In genomic region chr7:128237927-128238778, GRCm38 (mm10) we compare ENCODE assay signal across 8 mouse cellular contexts. TPM values are rescaled to one million over a fixed set of nuclear protein-coding genes. Genes with fewer than 3 reads are reported as not detected.
DNase-seq lines count a peak whose midpoint lies in the region; ATAC-seq and TF ChIP-seq lines count a peak whose summit lies in the region.

9130023H24Rik (minus strand) TSS chr7:128238031.

- peak within 1 kb of the TSS; percentile 80 for H3K9ac ChIP-seq in hindbrain, embryonic 13.5 days

- POLR2A ChIA-PET in Patski (lab: Charles Lee), result interaction anchor here (0.8 to 2.8 kb wide), 3 partner anchors 8 to 14 kb away, joined by 3 to 13 read pairs (median 3); partner anchors contain the start of gene Tgfb1i1

- in situ Hi-C loops in Patski (cut with MboI; ENCODE audit: low pct_unique_long_range_greater_than_20kb), result no loop called here

- peak within 1 kb of the TSS; percentile 70 for H3K4me3 ChIP-seq in hindbrain, embryonic 13.5 days

- peak within 1 kb of the TSS; percentile 93 for H3K4me2 ChIP-seq in hindbrain, embryonic 13.5 days

- peaks cover 29% of the 10 kb centered on the region for H3K4me1 ChIP-seq in hindbrain, embryonic 13.5 days (replicated peaks)

- ATAC-seq in Patski, result peak; percentile 88
- peak; percentile 91 for ATAC-seq in hindbrain, embryonic 13.5 days (ENCODE audit: low FRiP score)

- TF ChIP-seq CTCF in Patski (IDR thresholded peaks at IDR 0.05), result no peak

- H3K27me3 ChIP-seq in Patski, result no peaks in the 10 kb centered on the region
- no peaks in the 10 kb centered on the region for H3K27me3 ChIP-seq in hindbrain, embryonic 13.5 days

- CTCF ChIA-PET in Patski (lab: Charles Lee), result interaction anchor here (1.0 to 1.6 kb wide), 4 partner anchors 9 to 456 kb away, joined by 3 read pairs; partner anchors contain the start of gene Tgfb1i1

- peak; percentile 98 for DNase-seq in Patski (ENCODE audit: low read depth, low spot score)
- DNase-seq in cerebellum, postnatal 14 days, result peak; percentile 100
- DNase-seq in frontal cortex, postnatal 14 days (ENCODE audit: low spot score in 2 of 2), result peak; percentile 98 to 100
- peak; percentile 97 to 98 for DNase-seq in layer of hippocampus, postnatal 25 days (ENCODE audit: extremely low spot score in 1 of 2, low spot score in 1 of 2)
- peak; percentile 99 for DNase-seq in lung, postnatal 25 days (ENCODE audit: low spot score)
- peak; percentile 100 for DNase-seq in retina, embryonic 14.5 days (ENCODE audit: low spot score)
- DNase-seq in thymus, postnatal 4 days, result peak; percentile 100

- H3K27ac ChIP-seq in hindbrain, embryonic 13.5 days, result peak within 1 kb of the TSS; percentile 98

- peaks cover 34% of the 10 kb centered on the region for H3K36me3 ChIP-seq in hindbrain, embryonic 13.5 days

- no peaks in the 10 kb centered on the region for H3K9me3 ChIP-seq in hindbrain, embryonic 13.5 days

- WGBS in hindbrain, embryonic 13.5 days, result under 1% methylated on average over 72 of the region's 72 CpGs

RNA-seq across cellular contexts. Expression of gene 9130023H24Rik, which starts in this region (rescaled TPM):
- 5.4 TPM for polyA plus RNA-seq in Patski (2021)
- polyA plus RNA-seq in hindbrain, embryonic 13.5 days (2015; fragmentation: Nextera tagmentation; extraction: Ambion mirVana), result 10.6 and 11.4 TPM in 2 replicates
- 1 to 10 TPM; 3.6 to 3.9 TPM for total RNA-seq in layer of hippocampus, postnatal 25 days (2021)

Comparison
In these comparisons a context has a peak if more than half of its experiments do, and no peak if none do; other contexts are left out.
1. Peak in every context shown above with its lines: DNase-seq, ATAC-seq, H3K4me3 ChIP-seq and H3K27ac ChIP-seq.